Mouse (Mus musculus) forebrain, embryonic 10.5 days (tissue): ENCODE results near the gene Runx1. TPM values are rescaled to one million over a fixed set of nuclear protein-coding genes. Genes with fewer than 3 reads are reported as not detected.
A peak's percentile ranks its signal among the peaks of the same experiment; 100 is the strongest.

Source experiments
- DNase-seq: peaks from one replicate; pipeline ENCODE4 v3.0.0-alpha.2; 2017; ENCODE audit warnings: low spot score; ENCODE audit errors: extremely low spot score
- H3K27ac ChIP-seq: fragments of 300-500 bp; sonication (generic); 2 replicates; pipeline ENCODE4 v1.5.1; 2016; ENCODE audit warnings: mild to moderate bottlenecking
- H3K27me3 ChIP-seq: fragments of 300-500 bp; sonication (generic); 2 replicates; pipeline ENCODE4 v1.6.1; 2016; ENCODE audit warnings: mild to moderate bottlenecking; ENCODE audit not compliant: poor library complexity, severe bottlenecking
- H3K36me3 ChIP-seq: fragments of 300-500 bp; sonication (generic); replicated peaks from 2 replicates; pipeline ENCODE4 v1.6.1; 2016; ENCODE audit warnings: mild to moderate bottlenecking, moderate library complexity
- H3K4me1 ChIP-seq: fragments of 300-500 bp; sonication (generic); 2 replicates; pipeline ENCODE4 v1.6.1; 2016
- H3K4me3 ChIP-seq: fragments of 300-500 bp; sonication (generic); 2 replicates; pipeline ENCODE4 v1.5.1; 2016; ENCODE audit warnings: mild to moderate bottlenecking, moderate library complexity
- H3K9me3 ChIP-seq: fragments of 300-500 bp; sonication (generic); 2 replicates; pipeline ENCODE4 v1.6.1; 2016; ENCODE audit warnings: mild to moderate bottlenecking, moderate library complexity
- WGBS: fragments of 180-500 bp; shearing (Covaris S2); methylation state at CpG from one replicate; pipeline ENCODE4 v1.1.7; 2016; 5-methylcytosine and 5-hydroxymethylcytosine counted together
- polyA plus RNA-seq: library from polyadenylated mRNA; unstranded; fragments of >200 nt; fragmentation: Nextera tagmentation; extraction: Ambion mirVana; gene quantifications from 2 replicates; pipeline ENCODE4 v1.2.1, GENCODE M21; 2016

Gene Runx1
- polyA plus RNA-seq, 1 experiment from 2014 or later = 2.3 TPM

DNA sequence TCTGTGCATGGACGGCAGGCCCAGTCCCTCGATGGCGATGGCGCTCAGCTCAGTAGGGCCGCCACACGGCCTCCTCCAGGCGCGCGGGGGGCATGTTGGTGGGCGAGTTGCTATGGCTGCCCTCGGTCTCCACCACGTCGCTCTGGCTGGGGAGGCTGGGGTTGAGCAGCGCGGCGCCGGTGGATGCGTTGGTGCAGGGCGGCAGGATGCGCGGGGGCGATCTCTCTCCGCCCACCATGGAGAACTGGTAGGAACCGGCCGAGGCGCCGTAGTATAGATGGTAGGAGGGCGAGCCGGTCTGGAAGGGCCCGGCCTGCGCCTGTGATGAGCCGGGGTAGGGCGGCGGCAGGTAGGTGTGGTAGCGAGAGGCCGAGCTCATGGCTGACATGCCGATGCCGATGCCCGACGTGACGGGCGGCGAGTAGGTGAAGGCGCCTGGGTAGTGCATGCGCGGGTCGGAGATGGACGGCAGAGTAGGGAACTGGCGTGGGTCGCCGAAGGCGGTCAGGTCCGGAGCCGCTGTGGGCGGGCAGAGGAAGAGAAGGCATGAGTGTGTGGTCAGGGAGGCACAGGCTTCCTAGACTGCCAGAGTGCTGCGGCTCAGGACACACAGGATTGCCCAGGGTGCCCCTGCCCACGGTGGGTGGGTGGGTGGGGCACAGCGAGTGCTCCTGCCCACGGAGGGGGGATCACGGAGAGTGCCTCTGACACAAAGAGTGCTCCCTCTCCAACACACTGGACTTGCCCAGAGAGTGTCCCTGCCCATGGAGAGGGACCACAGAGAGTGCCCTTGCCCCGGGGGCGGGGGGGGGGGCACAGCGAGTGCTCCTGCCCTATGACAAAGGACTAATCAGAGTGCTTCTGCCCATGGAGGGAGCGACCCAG is 220.1 kb downstream of the Runx1 start:
- peak; percentile 52 for DNase-seq
- Histone ChIP-seq H3K27me3 (peaks cover 92% of the 10 kb centered on the region), H3K9me3 (no peaks in the 10 kb centered on the region), H3K27ac (peak overlapping the region; percentile 69), H3K4me1 (peaks cover 42% of the 10 kb centered on the region), H3K4me3 (peak overlapping the region; percentile 53), H3K36me3 (no peaks in the 10 kb centered on the region)
- 11% methylated on average over 64 of the region's 64 CpGs for WGBS

DNA sequence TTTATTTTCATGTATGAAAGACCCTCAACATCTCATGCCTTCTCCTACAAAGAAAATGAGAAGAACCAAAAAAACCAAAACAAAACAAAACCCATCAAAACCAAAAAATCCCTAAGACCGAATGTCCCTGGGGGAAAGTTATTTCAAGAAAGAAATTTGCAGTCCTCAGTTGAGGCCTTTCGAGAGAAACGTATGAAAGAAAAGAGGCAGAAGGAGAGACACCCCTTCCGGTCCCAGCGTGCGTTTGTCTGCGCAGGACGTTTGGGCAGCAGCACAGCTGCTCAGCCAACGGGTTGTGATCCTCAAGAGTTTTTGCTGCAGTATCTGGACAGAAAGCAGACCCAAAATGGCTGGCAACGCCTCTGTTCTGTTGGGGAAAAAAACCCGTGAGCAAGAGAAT is 223.4 kb downstream of the Runx1 start:
- H3K27me3 ChIP-seq = peaks cover 90% of the 10 kb centered on the region
- H3K4me1 ChIP-seq = peaks cover 16% of the 10 kb centered on the region
- no peak overlapping the region for H3K27ac ChIP-seq
- no peak for DNase-seq
- H3K9me3 ChIP-seq = no peaks in the 10 kb centered on the region
- 85% methylated on average over 11 of the region's 11 CpGs for WGBS
- no peaks in the 10 kb centered on the region for H3K36me3 ChIP-seq
- H3K4me3 ChIP-seq = no peak overlapping the region

- Histone ChIP-seq H3K4me3 (no peak overlapping the region), H3K9me3 (no peaks in the 10 kb centered on the region), H3K4me1 (peaks cover 19% of the 10 kb centered on the region), H3K27ac (no peak overlapping the region), H3K27me3 (peaks cover 89% of the 10 kb centered on the region), H3K36me3 (no peaks in the 10 kb centered on the region)
- no peak for DNase-seq
- 84% methylated on average over 9 of the region's 9 CpGs for WGBS
These were observed 224.6 kb downstream of the Runx1 start for GRCm38 (mm10) chr16:92601270-92601826.

DNA sequence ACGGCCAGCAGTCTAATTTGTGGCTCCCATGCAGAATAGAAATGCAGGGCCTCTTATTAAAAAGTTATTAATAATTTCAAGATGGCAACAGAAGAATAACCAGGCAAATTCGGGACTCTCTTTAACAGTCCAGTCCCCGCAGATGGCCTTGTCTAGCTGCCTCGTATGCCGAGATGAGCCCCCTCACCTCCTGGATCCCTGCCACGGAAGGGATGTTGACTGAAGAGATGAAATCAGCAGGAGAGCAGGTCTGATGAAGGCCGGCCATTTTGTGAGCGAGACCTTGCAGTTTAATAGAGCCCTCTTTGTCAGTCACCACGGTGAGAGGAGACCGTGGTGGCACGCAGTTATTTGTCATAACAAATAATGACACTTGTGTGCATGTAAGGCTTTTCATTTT is 226.5 kb downstream of the Runx1 start:
- Histone ChIP-seq H3K9me3 (no peaks in the 10 kb centered on the region), H3K27ac (no peak overlapping the region), H3K36me3 (no peaks in the 10 kb centered on the region), H3K27me3 (peaks cover 70% of the 10 kb centered on the region), H3K4me3 (no peak overlapping the region), H3K4me1 (peaks cover 8% of the 10 kb centered on the region; the same call in 1 of the 2 replicates)
- WGBS = 82% methylated on average over 11 of the region's 11 CpGs
- no peak for DNase-seq

DNA sequence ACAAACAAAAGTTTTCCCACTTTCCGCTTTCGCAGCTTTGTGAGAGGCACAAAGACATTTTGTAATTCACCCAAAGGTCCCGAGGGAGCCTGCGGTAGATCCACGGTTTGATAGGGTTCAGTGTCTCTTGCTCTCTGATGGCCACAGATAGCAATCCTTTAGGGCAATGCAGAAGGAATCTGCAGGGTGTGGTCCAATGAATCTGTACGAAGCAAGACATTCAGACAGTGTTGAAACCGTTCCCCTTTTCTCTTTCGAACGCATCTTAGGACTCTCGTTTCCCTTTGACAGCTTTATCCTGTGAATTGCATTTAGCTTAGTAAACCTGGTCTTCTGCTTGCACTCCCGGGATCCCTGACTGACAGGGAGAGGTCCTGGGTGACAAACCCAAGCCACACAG is 228.3 kb downstream of the Runx1 start:
- no peaks in the 10 kb centered on the region for H3K36me3 ChIP-seq
- H3K4me1 ChIP-seq = peaks cover 8% of the 10 kb centered on the region; the same call in 1 of the 2 replicates
- no peak overlapping the region for H3K4me3 ChIP-seq
- no peaks in the 10 kb centered on the region for H3K9me3 ChIP-seq
- H3K27me3 ChIP-seq = peaks cover 52% of the 10 kb centered on the region
- no peak for DNase-seq
- no peak overlapping the region for H3K27ac ChIP-seq
- WGBS = 78% methylated on average over 11 of the region's 11 CpGs

GRCm38 (mm10) chr16:92592207-92592606 is 233.7 kb downstream of the Runx1 start:
- WGBS = 82% methylated on average over 6 of the region's 6 CpGs
- Histone ChIP-seq H3K4me1 (peaks cover 1% of the 10 kb centered on the region; the same call in 1 of the 2 replicates), H3K9me3 (no peaks in the 10 kb centered on the region), H3K4me3 (no peak overlapping the region), H3K27ac (no peak overlapping the region), H3K27me3 (peaks cover 8% of the 10 kb centered on the region), H3K36me3 (no peaks in the 10 kb centered on the region)
- DNase-seq = no peak

DNA sequence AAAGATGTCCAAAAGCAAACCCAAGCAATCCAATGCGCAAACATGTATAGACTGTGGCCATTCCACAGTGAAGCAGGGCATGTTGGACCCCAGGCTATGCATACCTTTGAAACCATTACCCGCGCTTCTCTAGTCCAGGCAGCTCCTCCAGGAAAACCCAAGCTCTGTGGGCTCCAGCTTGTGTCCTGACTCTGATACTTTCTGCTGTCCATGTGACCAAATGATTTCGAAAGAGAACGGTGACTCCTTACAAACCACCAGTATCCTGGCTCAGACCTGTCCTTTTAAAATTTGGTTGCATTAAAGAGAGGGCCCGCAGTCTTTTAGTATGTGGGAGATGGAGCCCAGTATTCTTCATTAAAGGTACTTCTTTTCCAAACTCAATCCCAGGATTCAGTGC is 234.2 kb downstream of the Runx1 start:
- Histone ChIP-seq H3K27me3 (peaks cover 3% of the 10 kb centered on the region), H3K36me3 (no peaks in the 10 kb centered on the region), H3K4me3 (no peak overlapping the region), H3K27ac (no peak overlapping the region), H3K9me3 (no peaks in the 10 kb centered on the region), H3K4me1 (no peaks in the 10 kb centered on the region)
- DNase-seq = no peak
- 96% methylated on average over 6 of the region's 6 CpGs for WGBS

DNA sequence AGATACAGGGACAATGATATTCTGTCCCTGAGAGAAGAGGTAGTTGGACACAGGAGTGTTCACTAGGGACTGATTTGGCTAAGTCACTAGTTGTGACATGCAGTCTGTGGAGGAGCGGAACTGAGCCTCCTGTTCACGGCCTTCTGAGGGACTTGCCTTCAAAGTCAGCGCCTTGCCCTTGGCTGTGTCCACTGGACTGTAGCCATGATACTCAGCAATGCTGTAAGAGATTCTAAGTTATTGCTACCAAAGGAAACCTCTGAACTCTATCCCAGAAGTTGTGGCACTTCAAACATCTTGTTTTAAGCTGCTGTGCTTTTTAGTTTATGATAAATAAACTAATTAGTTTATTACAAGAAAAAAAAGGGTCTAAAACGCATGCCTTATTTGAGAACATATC is 238.1 kb downstream of the Runx1 start:
- H3K4me3 ChIP-seq = no peak overlapping the region
- WGBS = 92% methylated on average over 4 of the region's 4 CpGs
- no peaks in the 10 kb centered on the region for H3K27me3 ChIP-seq
- no peaks in the 10 kb centered on the region for H3K4me1 ChIP-seq
- H3K36me3 ChIP-seq = no peaks in the 10 kb centered on the region
- H3K27ac ChIP-seq = no peak overlapping the region
- H3K9me3 ChIP-seq = no peaks in the 10 kb centered on the region
- DNase-seq = no peak

GRCm38 (mm10) chr16:92581767-92582166 is 244.2 kb downstream of the Runx1 start:
- Histone ChIP-seq H3K9me3 (no peaks in the 10 kb centered on the region), H3K27me3 (no peaks in the 10 kb centered on the region), H3K27ac (no peak overlapping the region), H3K36me3 (no peaks in the 10 kb centered on the region), H3K4me3 (no peak overlapping the region), H3K4me1 (peaks cover 8% of the 10 kb centered on the region)
- WGBS = 93% methylated on average over 10 of the region's 10 CpGs
- DNase-seq = no peak

DNA sequence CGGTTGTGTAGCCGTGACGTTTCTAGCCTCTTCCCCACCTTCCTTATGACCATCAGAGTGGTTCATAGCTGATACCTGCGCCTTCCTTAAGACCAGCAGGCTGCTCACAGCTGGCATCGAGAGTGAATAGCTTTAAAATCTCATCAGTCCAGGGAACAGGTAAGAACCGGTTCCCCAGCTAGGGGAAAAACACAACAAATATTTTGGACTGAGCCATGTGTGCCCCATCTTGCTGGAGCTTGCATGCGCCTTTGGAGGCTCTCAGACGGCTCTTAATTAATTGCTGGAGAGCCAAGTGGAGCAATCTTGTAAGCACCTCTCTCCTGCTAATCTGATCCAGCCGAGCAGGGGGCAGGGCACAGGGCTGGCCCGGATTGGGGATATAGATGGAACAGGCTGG is 245.0 kb downstream of the Runx1 start:
- WGBS = 74% methylated on average over 10 of the region's 10 CpGs
- peaks cover 13% of the 10 kb centered on the region for H3K4me1 ChIP-seq
- H3K9me3 ChIP-seq = no peaks in the 10 kb centered on the region
- no peaks in the 10 kb centered on the region for H3K27me3 ChIP-seq
- H3K27ac ChIP-seq = no peak overlapping the region
- DNase-seq = no peak
- H3K36me3 ChIP-seq = no peaks in the 10 kb centered on the region
- H3K4me3 ChIP-seq = no peak overlapping the region

- WGBS = 88% methylated on average over 7 of the region's 7 CpGs
- Histone ChIP-seq H3K4me1 (peaks cover 13% of the 10 kb centered on the region), H3K4me3 (no peak overlapping the region), H3K27ac (no peak overlapping the region), H3K36me3 (no peaks in the 10 kb centered on the region), H3K9me3 (no peaks in the 10 kb centered on the region), H3K27me3 (no peaks in the 10 kb centered on the region)
- DNase-seq = no peak
These were observed 246.9 kb downstream of the Runx1 start for GRCm38 (mm10) chr16:92578915-92579653.

GRCm38 (mm10) chr16:92577381-92577780 is 248.6 kb downstream of the Runx1 start:
- WGBS = 87% methylated on average over 9 of the region's 9 CpGs

GRCm38 (mm10) chr16:92575792-92576191 is 250.2 kb downstream of the Runx1 start:
- Histone ChIP-seq H3K9me3 (no peaks in the 10 kb centered on the region), H3K27me3 (no peaks in the 10 kb centered on the region), H3K36me3 (no peaks in the 10 kb centered on the region), H3K4me3 (no peak overlapping the region), H3K27ac (no peak overlapping the region), H3K4me1 (peaks cover 8% of the 10 kb centered on the region)
- WGBS = 86% methylated on average over 10 of the region's 10 CpGs
- no peak for DNase-seq

More at GRCm38 (mm10) chr16:92577381-92577780, 248.6 kb downstream of the Runx1 start:
- Histone ChIP-seq H3K27ac (no peak overlapping the region), H3K4me3 (no peak overlapping the region), H3K4me1 (peaks cover 13% of the 10 kb centered on the region), H3K9me3 (no peaks in the 10 kb centered on the region), H3K27me3 (no peaks in the 10 kb centered on the region), H3K36me3 (no peaks in the 10 kb centered on the region)
- DNase-seq = no peak
